Mouse (Mus musculus) hindbrain, embryonic 12.5 days (tissue): Measurements from ENCODE around the gene Hrnr. TPM values are rescaled to one million over a fixed set of nuclear protein-coding genes. Genes with fewer than 3 reads are reported as not detected.

ENCODE experiments used
- ATAC-seq: fragments of 200-750 bp; cut with Nextera tagmentation; 2 replicates; pipeline ENCODE4 v1.8.0; 2017; ENCODE audit warnings: moderate TSS enrichment; ENCODE audit not compliant: low FRiP score
- H3K27ac ChIP-seq: fragments of 300-500 bp; sonication (generic); 2 replicates; pipeline ENCODE4 v1.5.1; 2016; ENCODE audit warnings: mild to moderate bottlenecking
- H3K27me3 ChIP-seq: fragments of 300-500 bp; sonication (generic); 2 replicates; pipeline ENCODE4 v1.6.1; 2016; ENCODE audit warnings: mild to moderate bottlenecking
- H3K36me3 ChIP-seq: fragments of 300-500 bp; sonication (generic); 2 replicates; pipeline ENCODE4 v1.6.1; 2016; ENCODE audit warnings: mild to moderate bottlenecking
- H3K4me1 ChIP-seq: fragments of 300-500 bp; sonication (generic); 2 replicates; pipeline ENCODE4 v1.6.1; 2016
- H3K4me2 ChIP-seq: fragments of 300-500 bp; sonication (generic); replicated peaks from 2 replicates; pipeline ENCODE4 v1.6.1; 2016; ENCODE audit warnings: mild to moderate bottlenecking
- H3K4me3 ChIP-seq: fragments of 300-500 bp; sonication (generic); 2 replicates; pipeline ENCODE4 v1.5.1; 2016; ENCODE audit warnings: mild to moderate bottlenecking
- H3K9ac ChIP-seq: fragments of 300-500 bp; sonication (generic); 2 replicates; pipeline ENCODE4 v1.6.1; 2016; ENCODE audit warnings: mild to moderate bottlenecking, moderate library complexity
- H3K9me3 ChIP-seq: fragments of 300-500 bp; sonication (generic); replicated peaks from 2 replicates; pipeline ENCODE4 v1.6.1; 2016; ENCODE audit warnings: mild to moderate bottlenecking
- WGBS: fragments of 180-500 bp; shearing (Covaris S2); methylation state at CpG from one replicate; pipeline ENCODE4 v1.1.7; 2016; 5-methylcytosine and 5-hydroxymethylcytosine counted together
- polyA plus RNA-seq: library from polyadenylated mRNA; unstranded; fragments of >200 nt; fragmentation: Nextera tagmentation; extraction: Ambion mirVana; gene quantifications from 2 replicates; pipeline ENCODE4 v1.2.1, GENCODE M21; 2016

Gene Hrnr
- polyA plus RNA-seq, 1 experiment from 2014 or later: not detected

GRCm38 (mm10) chr3:93366966-93367575 is 47.5 kb downstream of the Hrnr start:
- H3K27me3 ChIP-seq: no peaks in the 10 kb centered on the region
- H3K9ac ChIP-seq: no peak overlapping the region
- no peak for ATAC-seq
- WGBS: 69% methylated on average over 3 of the region's 3 CpGs
- H3K4me1 ChIP-seq: no peaks in the 10 kb centered on the region
- H3K4me3 ChIP-seq: no peak overlapping the region
- no peak overlapping the region for H3K4me2 ChIP-seq
- H3K9me3 ChIP-seq: no peaks in the 10 kb centered on the region
- H3K36me3 ChIP-seq: no peaks in the 10 kb centered on the region
- H3K27ac ChIP-seq: no peak overlapping the region

GRCm38 (mm10) chr3:93368171-93368570 is 48.6 kb downstream of the Hrnr start:
- H3K36me3 ChIP-seq: no peaks in the 10 kb centered on the region
- no peak for ATAC-seq
- H3K4me3 ChIP-seq: no peak overlapping the region
- no peaks in the 10 kb centered on the region for H3K9me3 ChIP-seq
- no peak overlapping the region for H3K9ac ChIP-seq
- H3K4me1 ChIP-seq: no peaks in the 10 kb centered on the region
- no peak overlapping the region for H3K4me2 ChIP-seq
- no peak overlapping the region for H3K27ac ChIP-seq
- no peaks in the 10 kb centered on the region for H3K27me3 ChIP-seq
- 84% methylated on average over 1 of the region's 1 CpGs for WGBS

GRCm38 (mm10) chr3:93373416-93373815 is 53.9 kb downstream of the Hrnr start:
- WGBS: 81% methylated on average over 6 of the region's 6 CpGs
- no peaks in the 10 kb centered on the region for H3K36me3 ChIP-seq

GRCm38 (mm10) chr3:93375196-93375595 is 55.6 kb downstream of the Hrnr start:
- ATAC-seq: no peak
- Histone ChIP-seq H3K9ac (no peak overlapping the region), H3K27ac (no peak overlapping the region), H3K27me3 (no peaks in the 10 kb centered on the region), H3K4me3 (no peak overlapping the region), H3K9me3 (no peaks in the 10 kb centered on the region), H3K36me3 (no peaks in the 10 kb centered on the region), H3K4me1 (no peaks in the 10 kb centered on the region), H3K4me2 (no peak overlapping the region)
- 71% methylated on average over 1 of the region's 1 CpGs for WGBS

More at GRCm38 (mm10) chr3:93373416-93373815, 53.9 kb downstream of the Hrnr start:
- ATAC-seq: no peak
- H3K4me1 ChIP-seq: no peaks in the 10 kb centered on the region
- H3K27ac ChIP-seq: no peak overlapping the region
- H3K9me3 ChIP-seq: no peaks in the 10 kb centered on the region
- no peak overlapping the region for H3K4me3 ChIP-seq
- H3K27me3 ChIP-seq: no peaks in the 10 kb centered on the region
- H3K9ac ChIP-seq: no peak overlapping the region
- no peak overlapping the region for H3K4me2 ChIP-seq

- Histone ChIP-seq H3K27ac (no peak overlapping the region), H3K36me3 (no peaks in the 10 kb centered on the region), H3K4me1 (no peaks in the 10 kb centered on the region), H3K27me3 (no peaks in the 10 kb centered on the region), H3K4me3 (no peak overlapping the region), H3K9me3 (no peaks in the 10 kb centered on the region), H3K4me2 (no peak overlapping the region), H3K9ac (no peak overlapping the region)
- no peak for ATAC-seq
- 91% methylated on average over 5 of the region's 5 CpGs for WGBS
Observed at GRCm38 (mm10) chr3:93375601-93376000, 56.1 kb downstream of the Hrnr start.

- WGBS: 52% methylated on average over 4 of the region's 4 CpGs
- Histone ChIP-seq H3K4me2 (no peak overlapping the region), H3K36me3 (no peaks in the 10 kb centered on the region), H3K9ac (no peak overlapping the region), H3K4me1 (no peaks in the 10 kb centered on the region), H3K27me3 (no peaks in the 10 kb centered on the region), H3K27ac (no peak overlapping the region), H3K9me3 (no peaks in the 10 kb centered on the region), H3K4me3 (no peak overlapping the region)
- no peak for ATAC-seq
Observed at GRCm38 (mm10) chr3:93378146-93378545, 58.6 kb downstream of the Hrnr start.

Other genes starting within 250 kb of the Hrnr start
- not detected in 2 replicates for gene Crnn, start 175.0 kb upstream of the Hrnr start, polyA plus RNA-seq
- gene Flg2, start 122.5 kb upstream of the Hrnr start, polyA plus RNA-seq: not detected in 2 replicates
- gene Flg, start 46.2 kb upstream of the Hrnr start, polyA plus RNA-seq: 0.22 TPM in 1 of 2 replicates, not detected in the other
- not detected in 2 replicates for gene Rptn, start 74.0 kb downstream of the Hrnr start, polyA plus RNA-seq
- gene Tchh, start 122.6 kb downstream of the Hrnr start, polyA plus RNA-seq: 1.7 and 1.8 TPM in 2 replicates
- not detected in 2 replicates for gene Tchhl1, start 149.0 kb downstream of the Hrnr start, polyA plus RNA-seq
- 606 and 628 TPM in 2 replicates for gene S100a11, start 200.7 kb downstream of the Hrnr start, polyA plus RNA-seq
- gene S100a10, start 235.3 kb downstream of the Hrnr start, polyA plus RNA-seq: 233 and 244 TPM in 2 replicates